Mouse (Mus musculus) lung, postnatal 0 days (tissue): ENCODE results near the gene Sema4a. TPM values are rescaled to one million over a fixed set of nuclear protein-coding genes. Genes with fewer than 3 reads are reported as not detected.

ENCODE experiments used
- ATAC-seq: fragments of 200-750 bp; cut with Nextera tagmentation; 2 replicates; pipeline ENCODE4 v1.8.0; 2017; ENCODE audit warnings: moderate library complexity
- DNase-seq: peaks from one replicate; pipeline ENCODE4 v3.0.0-alpha.2; 2016; ENCODE audit warnings: low spot score
- H3K27ac ChIP-seq: fragments of 300-500 bp; sonication (generic); 2 replicates; pipeline ENCODE4 v1.5.1; 2014; ENCODE audit warnings: antibody characterized with exemption, mild to moderate bottlenecking, low read length, mixed read lengths
- H3K27me3 ChIP-seq: fragments of 300-500 bp; sonication (generic); replicated peaks from 2 replicates; pipeline ENCODE4 v1.6.1; 2014; ENCODE audit warnings: low read length, mixed read lengths; ENCODE audit not compliant: insufficient read depth
- H3K36me3 ChIP-seq: fragments of 300-500 bp; sonication (generic); 2 replicates; pipeline ENCODE4 v1.6.1; 2014; ENCODE audit warnings: low read length, mixed read lengths; ENCODE audit not compliant: insufficient read depth
- H3K4me1 ChIP-seq: fragments of 300-500 bp; sonication (generic); 2 replicates; pipeline ENCODE4 v1.6.1; 2014; ENCODE audit warnings: antibody characterized with exemption, low read depth, low read length, mixed read lengths; ENCODE audit not compliant: insufficient read depth
- H3K4me2 ChIP-seq: fragments of 300-500 bp; sonication (generic); replicated peaks from 2 replicates; pipeline ENCODE4 v1.6.1; 2014; ENCODE audit warnings: low read depth, mild to moderate bottlenecking, low read length, moderate library complexity, mixed read lengths
- H3K4me3 ChIP-seq: fragments of 300-500 bp; sonication (generic); 2 replicates; pipeline ENCODE4 v1.5.1; 2014; ENCODE audit warnings: low read depth, low read length
- H3K9ac ChIP-seq: fragments of 300-500 bp; sonication (generic); replicated peaks from 2 replicates; pipeline ENCODE4 v1.6.1; 2014; ENCODE audit warnings: low read depth, mild to moderate bottlenecking
- H3K9me3 ChIP-seq: fragments of 300-500 bp; sonication (generic); 2 replicates; pipeline ENCODE4 v1.6.1; 2016; ENCODE audit warnings: low read length, mixed read lengths
- CTCF ChIP-seq: IDR thresholded peaks from 2 replicates; pipeline ENCODE4 v1.5.1; 2016; ENCODE audit warnings: antibody characterized with exemption, mild to moderate bottlenecking
- EP300 ChIP-seq: IDR thresholded peaks from 2 replicates; pipeline ENCODE4 v1.6.1; 2016; ENCODE audit warnings: antibody characterized with exemption, mild to moderate bottlenecking, control low read depth
- whole genome bisulfite sequencing: fragments of 180-500 bp; shearing (Covaris S2); extraction: QIAGEN DNeasy Blood & Tissue Kit; methylation state at CpG from one replicate; pipeline ENCODE4 v1.1.7; 2014; 5-methylcytosine and 5-hydroxymethylcytosine counted together
- polyA plus RNA-seq: library from polyadenylated mRNA; unstranded; fragments of >200 nt; fragmentation: Nextera tagmentation; extraction: Ambion mirVana; gene quantifications from 2 replicates; pipeline ENCODE4 v1.2.1, GENCODE M21; 2015

Sema4a gene
- polyA plus RNA-seq, 1 experiment from 2014 or later, result 9.2 TPM

GRCm38 (mm10) chr3:88442888-88443287 is 18.1 kb downstream of the Sema4a start:
- DNase-seq (peak; percentile 86), ATAC-seq (peak; percentile 85)
- Histone ChIP-seq H3K36me3 (no peaks in the 10 kb centered on the region), H3K4me1 (peaks cover 6% of the 10 kb centered on the region; the same call in 1 of the 2 replicates), H3K9ac (no peak overlapping the region), H3K9me3 (no peaks in the 10 kb centered on the region), H3K27me3 (no peaks in the 10 kb centered on the region), H3K4me2 (no peak overlapping the region), H3K27ac (peak overlapping the region; percentile 9; the same call in 1 of the 2 replicates), H3K4me3 (no peak overlapping the region)
- TF ChIP-seq CTCF (0 out of 2 replicates have a peak, but pooled peaks have one; percentile 16), EP300 (no peak)
- WGBS, result 32% methylated on average over 7 of the region's 7 CpGs

DNA sequence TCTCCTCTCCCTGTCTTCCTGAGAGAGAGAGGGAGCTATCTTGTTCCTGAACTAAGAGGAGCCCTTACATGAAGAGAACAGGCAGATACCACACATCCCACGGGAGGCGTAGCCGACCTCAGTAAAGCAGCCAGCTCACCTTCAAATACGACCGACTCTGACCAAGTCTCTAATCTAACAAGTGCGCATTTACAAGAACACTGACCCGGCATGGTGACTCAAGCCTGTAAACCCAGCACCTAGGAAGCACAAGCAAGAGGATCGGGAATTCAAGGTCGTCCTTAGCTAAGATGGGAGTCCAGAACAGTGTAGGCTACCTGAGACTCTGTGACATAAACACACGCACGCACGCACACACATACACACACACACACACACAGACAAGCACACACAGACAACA is 18.5 kb downstream of the Sema4a start:
- H3K9me3 ChIP-seq, result no peaks in the 10 kb centered on the region
- H3K9ac ChIP-seq, result no peak overlapping the region
- no peak overlapping the region for H3K4me3 ChIP-seq
- no peaks in the 10 kb centered on the region for H3K36me3 ChIP-seq
- H3K4me2 ChIP-seq, result no peak overlapping the region
- WGBS, result 74% methylated on average over 12 of the region's 12 CpGs
- no peak for DNase-seq
- H3K4me1 ChIP-seq, result peaks cover 6% of the 10 kb centered on the region; the same call in 1 of the 2 replicates
- no peaks in the 10 kb centered on the region for H3K27me3 ChIP-seq
- H3K27ac ChIP-seq, result peak overlapping the region; percentile 9; the same call in 1 of the 2 replicates
- ATAC-seq, result peak; percentile 11; the same call in 1 of the 2 replicates
- TF ChIP-seq CTCF, result no peak
- TF ChIP-seq EP300, result no peak

DNA sequence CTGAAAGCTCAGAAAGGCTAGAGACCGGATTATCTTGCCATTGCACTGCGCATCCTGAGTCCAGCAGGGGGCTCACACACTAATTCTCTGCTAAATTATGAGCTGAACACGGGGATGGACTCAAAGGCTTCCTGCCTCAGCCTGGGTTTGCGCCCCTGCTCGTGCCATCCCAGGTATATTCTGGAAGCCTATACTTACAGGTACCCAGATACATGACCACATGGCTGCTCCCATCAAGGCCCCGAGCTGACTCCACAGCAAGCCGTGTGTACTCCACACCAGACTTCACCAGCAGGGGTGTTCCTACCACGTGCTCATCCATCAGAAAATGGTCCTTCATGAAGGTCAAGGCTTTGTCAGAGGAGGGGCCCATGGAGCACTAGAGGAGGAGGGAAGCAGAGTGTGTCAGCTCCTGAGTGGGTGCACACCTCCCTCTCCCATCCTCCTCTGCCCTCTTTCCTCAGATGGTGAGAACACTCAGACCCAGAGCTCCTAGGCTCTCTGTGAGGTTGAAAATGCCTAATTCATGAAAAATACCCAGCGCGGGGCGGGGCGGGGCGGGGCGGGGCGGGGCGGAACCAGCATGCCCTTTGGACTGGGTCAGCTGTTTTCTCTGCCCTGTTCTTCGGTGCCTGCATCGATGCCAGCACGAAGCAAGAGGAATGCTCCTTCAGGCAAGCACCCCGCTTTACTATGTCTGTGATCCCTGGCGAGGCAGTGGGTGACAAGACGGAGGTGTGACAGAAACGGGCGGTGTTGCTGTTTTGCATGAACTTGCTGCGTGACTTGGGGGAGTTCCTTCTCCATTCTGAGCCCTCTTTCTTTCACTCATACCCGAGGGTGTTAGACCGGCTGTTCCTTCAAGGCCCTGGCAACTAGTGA is 20.2 kb downstream of the Sema4a start:
- peaks cover 6% of the 10 kb centered on the region; the same call in 1 of the 2 replicates for H3K4me1 ChIP-seq
- no peak overlapping the region for H3K4me3 ChIP-seq
- DNase-seq (peak; percentile 56), ATAC-seq (peak; percentile 16)
- 16% methylated on average over 27 of the region's 27 CpGs for WGBS
- H3K27ac ChIP-seq, result no peak overlapping the region
- no peaks in the 10 kb centered on the region for H3K9me3 ChIP-seq
- no peaks in the 10 kb centered on the region for H3K27me3 ChIP-seq
- TF ChIP-seq CTCF, result peak; percentile 73
- TF ChIP-seq EP300, result no peak
- peak overlapping the region; percentile 27 for H3K4me2 ChIP-seq
- H3K36me3 ChIP-seq, result no peaks in the 10 kb centered on the region
- no peak overlapping the region for H3K9ac ChIP-seq

GRCm38 (mm10) chr3:88439582-88439981 is 21.4 kb downstream of the Sema4a start:
- Histone ChIP-seq H3K4me2 (no peak overlapping the region), H3K27me3 (no peaks in the 10 kb centered on the region), H3K27ac (no peak overlapping the region), H3K9me3 (no peaks in the 10 kb centered on the region), H3K9ac (no peak overlapping the region), H3K4me3 (no peak overlapping the region), H3K36me3 (no peaks in the 10 kb centered on the region), H3K4me1 (peaks cover 6% of the 10 kb centered on the region; the same call in 1 of the 2 replicates)
- WGBS, result 70% methylated on average over 4 of the region's 4 CpGs
- no peak for ATAC-seq
- TF ChIP-seq CTCF (no peak), EP300 (no peak)
- no peak for DNase-seq

DNA sequence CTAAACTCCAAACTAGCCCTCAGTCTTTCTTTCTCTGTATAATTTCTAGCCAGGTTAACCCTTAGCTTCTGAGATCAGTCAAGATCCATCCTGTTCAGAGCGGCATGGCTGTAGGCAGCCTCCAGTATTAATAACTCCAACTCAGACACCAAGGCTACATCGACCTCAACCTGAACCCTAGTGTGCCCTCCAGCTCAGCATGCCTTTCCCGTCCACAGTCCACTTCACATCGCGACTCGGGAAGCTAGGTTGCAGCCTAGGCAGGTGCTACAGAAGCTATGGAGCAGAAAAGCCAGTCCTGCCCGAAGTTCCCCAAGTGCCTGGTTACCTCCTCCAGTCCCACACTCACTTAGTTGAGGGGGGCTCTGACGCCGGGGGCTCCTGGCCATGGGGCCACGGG is 23.5 kb downstream of the Sema4a start:
- no peak overlapping the region for H3K9ac ChIP-seq
- no peaks in the 10 kb centered on the region for H3K36me3 ChIP-seq
- no peak for DNase-seq
- ATAC-seq, result no peak
- H3K9me3 ChIP-seq, result no peaks in the 10 kb centered on the region
- no peak overlapping the region for H3K4me3 ChIP-seq
- peaks cover 6% of the 10 kb centered on the region; the same call in 1 of the 2 replicates for H3K4me1 ChIP-seq
- H3K4me2 ChIP-seq, result no peak overlapping the region
- H3K27me3 ChIP-seq, result no peaks in the 10 kb centered on the region
- H3K27ac ChIP-seq, result no peak overlapping the region
- TF ChIP-seq EP300 (no peak), CTCF (no peak)
- 49% methylated on average over 10 of the region's 10 CpGs for WGBS

DNA sequence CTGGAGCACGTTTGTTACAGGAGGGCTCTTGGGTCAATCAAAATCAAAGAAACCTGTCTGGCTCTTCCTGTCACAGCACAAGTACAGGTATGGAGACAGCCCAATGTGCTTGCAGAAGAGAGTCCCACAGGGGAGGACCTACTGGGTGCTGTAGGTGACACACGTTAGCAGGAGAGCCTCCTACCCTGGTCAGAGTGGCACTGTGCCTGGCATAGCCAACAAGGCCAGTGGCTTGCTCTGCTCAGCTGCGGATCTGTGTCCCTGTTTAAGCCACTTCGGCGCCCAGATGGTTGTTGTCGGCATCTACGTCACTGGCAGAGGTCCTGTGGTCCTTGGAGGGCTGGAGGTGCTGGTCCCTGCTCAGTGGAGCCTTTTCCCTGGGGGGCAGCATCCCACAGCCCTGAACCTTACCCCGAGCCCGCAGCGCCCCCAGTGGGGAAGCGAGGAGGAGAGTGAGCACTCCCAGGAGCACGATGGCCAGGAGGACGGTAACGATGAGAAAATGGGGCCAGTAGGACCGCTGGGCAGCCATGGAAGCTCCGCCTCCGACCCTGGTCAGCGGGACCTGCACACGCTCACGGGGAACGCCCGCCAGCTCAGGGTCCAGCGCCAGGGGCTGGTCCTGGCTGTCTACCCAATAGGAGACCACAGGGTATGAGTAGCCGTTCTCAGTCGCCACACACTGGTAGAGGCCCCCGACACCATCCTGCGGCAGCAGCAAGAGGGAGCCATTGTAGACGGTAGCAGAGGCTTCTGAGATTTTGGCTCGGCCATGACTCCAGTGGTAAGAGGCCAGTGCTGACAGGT is 24.4 kb downstream of the Sema4a start:
- H3K4me1 ChIP-seq, result peaks cover 6% of the 10 kb centered on the region; the same call in 1 of the 2 replicates
- peak overlapping the region; percentile 6; the same call in 1 of the 2 replicates for H3K4me3 ChIP-seq
- no peaks in the 10 kb centered on the region for H3K36me3 ChIP-seq
- H3K27me3 ChIP-seq, result no peaks in the 10 kb centered on the region
- ATAC-seq, result peak; percentile 77
- H3K27ac ChIP-seq, result no peak overlapping the region
- H3K9ac ChIP-seq, result no peak overlapping the region
- peak overlapping the region; percentile 47 for H3K4me2 ChIP-seq
- TF ChIP-seq EP300, result no peak
- TF ChIP-seq CTCF, result peak; percentile 67
- WGBS, result 10% methylated on average over 29 of the region's 29 CpGs
- H3K9me3 ChIP-seq, result no peaks in the 10 kb centered on the region
- DNase-seq, result peak; percentile 65
